Mouse (Mus musculus) mouse trophoblast stem cell (cell line): ENCODE measurements around the gene Ccdc89.

Experiments
- in situ Hi-C, 2 experiments: fragments of 300-500 bp; cut with MseI, MboI; formaldehyde crosslinking; loops; 2 replicates in 1 of 2; 3 replicates in 1 of 2; pipeline ENCODE4 v1.15.1; 2025

Ccdc89 gene

GRCm38 (mm10) chr7:90426020-90427001 is at the start of gene Ccdc89:
Gene Ccdc89, plus strand, starts transcription at chr7:90426577.
- in situ Hi-C loops: loop anchor here in 1 of 2 experiments (25.0 kb wide), 1 partner anchor 439 kb away; the partner anchor contains the start of gene Eed

- in situ Hi-C loops: no loop called here
Measured at GRCm38 (mm10) chr7:90384411-90384810, 42.0 kb upstream of the Ccdc89 start.

- in situ Hi-C loops: no loop called here
Measured at GRCm38 (mm10) chr7:90386885-90387459, 39.4 kb upstream of the Ccdc89 start.

- in situ Hi-C loops: no loop called here
Measured at GRCm38 (mm10) chr7:90389765-90390164, 36.6 kb upstream of the Ccdc89 start.

GRCm38 (mm10) chr7:90395073-90395472 is 31.3 kb upstream of the Ccdc89 start:
- in situ Hi-C loops: no loop called here

- in situ Hi-C loops: no loop called here
Measured at GRCm38 (mm10) chr7:90395928-90396327, 30.4 kb upstream of the Ccdc89 start.

GRCm38 (mm10) chr7:90409934-90410333 is 16.4 kb upstream of the Ccdc89 start:
- in situ Hi-C loops: loop anchor here in 1 of 2 experiments (10.0 kb wide), 1 partner anchor 125 kb away; no protein-coding TSS in a partner anchor

- in situ Hi-C loops: loop anchor here in 1 of 2 experiments (25.0 kb wide), 1 partner anchor 440 kb away; the partner anchor contains the start of gene Eed
Measured at GRCm38 (mm10) chr7:90427006-90427405, 629 bp downstream of the Ccdc89 start.

GRCm38 (mm10) chr7:90432221-90432620 is 5.8 kb downstream of the Ccdc89 start:
- in situ Hi-C loops: loop anchor here in 1 of 2 experiments (25.0 kb wide), 1 partner anchor 445 kb away; the partner anchor contains the start of gene Eed

GRCm38 (mm10) chr7:90440044-90440443 is 13.7 kb downstream of the Ccdc89 start:
- in situ Hi-C loops: loop anchor here in 1 of 2 experiments (25.0 kb wide), 1 partner anchor 453 kb away; the partner anchor contains the start of gene Eed

GRCm38 (mm10) chr7:90442070-90442469 is 15.7 kb downstream of the Ccdc89 start:
- in situ Hi-C loops: loop anchor here in 1 of 2 experiments (25.0 kb wide), 1 partner anchor 455 kb away; the partner anchor contains the start of gene Eed

GRCm38 (mm10) chr7:90442518-90443080 is 16.2 kb downstream of the Ccdc89 start, which contains the start of gene Crebzf:
Gene Crebzf, plus strand, starts transcription at chr7:90442729.
- in situ Hi-C loops: loop anchor here in 1 of 2 experiments (25.0 kb wide), 1 partner anchor 455 kb away; the partner anchor contains the start of gene Eed

GRCm38 (mm10) chr7:90443101-90444091 is 17.0 kb downstream of the Ccdc89 start:
- in situ Hi-C loops: loop anchor here in 1 of 2 experiments (25.0 kb wide), 1 partner anchor 456 kb away; the partner anchor contains the start of gene Eed

- in situ Hi-C loops: loop anchor here in 1 of 2 experiments (25.0 kb wide), 1 partner anchor 457 kb away; the partner anchor contains the start of gene Eed
Measured at GRCm38 (mm10) chr7:90444206-90444605, 17.8 kb downstream of the Ccdc89 start.

- in situ Hi-C loops: no loop called here
Measured at GRCm38 (mm10) chr7:90456149-90456844, 29.9 kb downstream of the Ccdc89 start.

- in situ Hi-C loops: no loop called here
Measured at GRCm38 (mm10) chr7:90456845-90457468, 30.6 kb downstream of the Ccdc89 start, which contains the start of gene Tmem126a. Gene Tmem126a, minus strand, starts transcription at chr7:90457229.

- in situ Hi-C loops: no loop called here
Measured at GRCm38 (mm10) chr7:90457517-90457916, 31.1 kb downstream of the Ccdc89 start.

GRCm38 (mm10) chr7:90460330-90460729 is 34.0 kb downstream of the Ccdc89 start:
- in situ Hi-C loops: no loop called here

- in situ Hi-C loops: no loop called here
Measured at GRCm38 (mm10) chr7:90460930-90461329, 34.6 kb downstream of the Ccdc89 start.
